Mouse (Mus musculus) testis, adult 2 months (tissue): ENCODE measurements around the gene Nptxr. TPM values are rescaled to one million over a fixed set of nuclear protein-coding genes. Genes with fewer than 3 reads are reported as not detected.
A peak's percentile ranks its signal among the peaks of the same experiment; 100 is the strongest.

Source experiments
- H3K27ac ChIP-seq: fragments of 200-500 bp; 2 replicates; pipeline ENCODE4 v1.5.1; 2012; ENCODE audit warnings: low read depth, low read length; ENCODE audit not compliant: control insufficient read depth, insufficient read depth
- H3K27me3 ChIP-seq: fragments of 200-500 bp; 2 replicates; pipeline ENCODE4 v1.6.1; 2012; ENCODE audit warnings: mild to moderate bottlenecking, low read length, moderate library complexity; ENCODE audit not compliant: control insufficient read depth, insufficient read depth
- H3K36me3 ChIP-seq: fragments of 200-500 bp; 2 replicates; pipeline ENCODE4 v1.6.1; 2012; ENCODE audit warnings: mild to moderate bottlenecking, low read length; ENCODE audit not compliant: control insufficient read depth, insufficient read depth
- H3K4me1 ChIP-seq: fragments of 200-500 bp; 2 replicates; pipeline ENCODE4 v1.6.1; 2012; ENCODE audit warnings: low read length; ENCODE audit not compliant: control insufficient read depth, insufficient read depth
- H3K4me3 ChIP-seq: fragments of 200-500 bp; 2 replicates; pipeline ENCODE4 v1.5.1; 2012; ENCODE audit warnings: low read depth, mild to moderate bottlenecking, low read length, moderate library complexity, mixed read lengths; ENCODE audit not compliant: control insufficient read depth
- CTCF ChIP-seq: fragments of 200-500 bp; IDR thresholded peaks from 2 replicates; pipeline ENCODE4 v1.5.1; 2012; ENCODE audit warnings: low read depth, mild to moderate bottlenecking, inconsistent platforms, low read length, moderate library complexity; ENCODE audit not compliant: control insufficient read depth, insufficient read depth, insufficient replicate concordance
- POLR2A ChIP-seq: fragments of 200-500 bp; IDR thresholded peaks from 2 replicates; pipeline ENCODE4 v1.6.1; 2012; ENCODE audit warnings: low read depth, mild to moderate bottlenecking, inconsistent platforms, low read length, moderate library complexity; ENCODE audit not compliant: control insufficient read depth
- polyA plus RNA-seq: library from polyadenylated mRNA; depleted of rRNA; stranded (reverse); fragments of >200 nt; gene quantifications from 2 replicates; pipeline ENCODE4 v1.2.3, GENCODE M21; 2012

Nptxr gene
- polyA plus RNA-seq, 1 experiment = 36.6 TPM

GRCm38 (mm10) chr15:79787815-79788214, 16.8 kb downstream of the Nptxr start:
- TF ChIP-seq POLR2A (peak; percentile 11; the same call in 1 of the 2 replicates), CTCF (no peak)
- H3K4me3 ChIP-seq = peak overlapping the region; percentile 87
- H3K27ac ChIP-seq = no peak overlapping the region; the same call in 1 of the 2 replicates
- no peaks in the 10 kb centered on the region for H3K36me3 ChIP-seq
- peaks cover 8% of the 10 kb centered on the region for H3K4me1 ChIP-seq
- H3K27me3 ChIP-seq = no peaks in the 10 kb centered on the region

- TF ChIP-seq CTCF (no peak), POLR2A (no peak)
- Histone ChIP-seq H3K4me1 (peaks cover 4% of the 10 kb centered on the region; the same call in 1 of the 2 replicates), H3K27me3 (no peaks in the 10 kb centered on the region), H3K36me3 (no peaks in the 10 kb centered on the region), H3K4me3 (peak overlapping the region; percentile 87), H3K27ac (no peak overlapping the region)
These were observed 19.5 kb downstream of the Nptxr start for GRCm38 (mm10) chr15:79785056-79785455.

GRCm38 (mm10) chr15:79777749-79778148, 26.8 kb downstream of the Nptxr start, which contains the start of gene Dnal4:
TSS of gene Dnal4 (minus strand) at chr15:79777849.
- no peaks in the 10 kb centered on the region for H3K36me3 ChIP-seq
- no peak for TF ChIP-seq POLR2A
- TF ChIP-seq CTCF = no peak

GRCm38 (mm10) chr15:79775662-79776061, 28.9 kb downstream of the Nptxr start:
- Histone ChIP-seq H3K27ac (no peak overlapping the region), H3K4me1 (peaks cover 6% of the 10 kb centered on the region; the same call in 1 of the 2 replicates), H3K36me3 (no peaks in the 10 kb centered on the region), H3K27me3 (no peaks in the 10 kb centered on the region), H3K4me3 (peak overlapping the region; percentile 97)
- no peak for TF ChIP-seq CTCF
- TF ChIP-seq POLR2A = no peak

More at GRCm38 (mm10) chr15:79777749-79778148, 26.8 kb downstream of the Nptxr start, which contains the start of gene Dnal4:
- no peak within 1 kb of the TSS for H3K27ac ChIP-seq
- H3K27me3 ChIP-seq = no peaks in the 10 kb centered on the region
- H3K4me1 ChIP-seq = peaks cover 6% of the 10 kb centered on the region; the same call in 1 of the 2 replicates
- no peak within 1 kb of the TSS for H3K4me3 ChIP-seq

GRCm38 (mm10) chr15:79774117-79775027, 30.2 kb downstream of the Nptxr start:
- Histone ChIP-seq H3K27ac (peak overlapping the region; percentile 72), H3K4me3 (peak overlapping the region; percentile 97), H3K4me1 (peaks cover 9% of the 10 kb centered on the region; the same call in 1 of the 2 replicates), H3K27me3 (no peaks in the 10 kb centered on the region), H3K36me3 (no peaks in the 10 kb centered on the region)
- TF ChIP-seq CTCF = peak; percentile 14; the same call in 1 of the 2 replicates
- TF ChIP-seq POLR2A = peak; percentile 82

GRCm38 (mm10) chr15:79770629-79771240, 33.8 kb downstream of the Nptxr start:
- no peak overlapping the region for H3K27ac ChIP-seq
- no peak overlapping the region for H3K4me3 ChIP-seq
- H3K36me3 ChIP-seq = no peaks in the 10 kb centered on the region; the same call in 1 of the 2 replicates
- H3K4me1 ChIP-seq = peaks cover 16% of the 10 kb centered on the region
- no peaks in the 10 kb centered on the region for H3K27me3 ChIP-seq
- TF ChIP-seq CTCF = no peak
- no peak for TF ChIP-seq POLR2A

- TF ChIP-seq POLR2A = no peak
- no peak for TF ChIP-seq CTCF
- H3K4me1 ChIP-seq = peaks cover 13% of the 10 kb centered on the region
- H3K27ac ChIP-seq = no peak overlapping the region
- H3K4me3 ChIP-seq = no peak overlapping the region
- no peaks in the 10 kb centered on the region; the same call in 1 of the 2 replicates for H3K36me3 ChIP-seq
- H3K27me3 ChIP-seq = no peaks in the 10 kb centered on the region
These were observed 36.3 kb downstream of the Nptxr start for GRCm38 (mm10) chr15:79768302-79768701.
